Mouse (Mus musculus) forebrain, embryonic 14.5 days (tissue): ENCODE results near the gene Odf3l2. TPM values are rescaled to one million over a fixed set of nuclear protein-coding genes. Genes with fewer than 3 reads are reported as not detected.
A peak's percentile ranks its signal among the peaks of the same experiment; 100 is the strongest.

ENCODE experiments used
- ATAC-seq: fragments of 200-750 bp; cut with Nextera tagmentation; 2 replicates; pipeline ENCODE4 v1.8.0; 2017; ENCODE audit warnings: mild to moderate bottlenecking, moderate library complexity
- DNase-seq: peaks from one replicate; pipeline ENCODE4 v3.0.0-alpha.2; 2015; ENCODE audit warnings: low spot score
- H3K27ac ChIP-seq: fragments of 300-500 bp; sonication (generic); 2 replicates; pipeline ENCODE4 v1.5.1; 2014; ENCODE audit warnings: low read depth, mild to moderate bottlenecking, control low read depth, low read length, moderate library complexity
- H3K27me3 ChIP-seq: fragments of 300-500 bp; sonication (generic); replicated peaks from 2 replicates; pipeline ENCODE4 v1.6.1; 2014; ENCODE audit warnings: low read length, control low read depth, mixed read lengths; ENCODE audit not compliant: control insufficient read depth, insufficient read depth
- H3K36me3 ChIP-seq: fragments of 300-500 bp; sonication (generic); 2 replicates; pipeline ENCODE4 v1.6.1; 2014; ENCODE audit warnings: low read length, control low read depth; ENCODE audit not compliant: control insufficient read depth, insufficient read depth
- H3K4me1 ChIP-seq: fragments of 300-500 bp; sonication (generic); 2 replicates; pipeline ENCODE4 v1.6.1; 2014; ENCODE audit warnings: antibody characterized with exemption, low read length, control low read depth; ENCODE audit not compliant: control insufficient read depth, insufficient read depth
- H3K4me2 ChIP-seq: fragments of 300-500 bp; sonication (generic); 2 replicates; pipeline ENCODE4 v1.6.1; 2014; ENCODE audit warnings: mild to moderate bottlenecking, control low read depth, low read length
- H3K4me3 ChIP-seq: fragments of 300-500 bp; sonication (generic); 2 replicates; pipeline ENCODE4 v1.5.1; 2014; ENCODE audit warnings: low read depth, low read length, control low read depth
- H3K9ac ChIP-seq: fragments of 300-500 bp; sonication (generic); 2 replicates; pipeline ENCODE4 v1.6.1; 2014; ENCODE audit warnings: mild to moderate bottlenecking, low read length, control low read depth, moderate library complexity
- H3K9me3 ChIP-seq: fragments of 300-500 bp; sonication (generic); replicated peaks from 2 replicates; pipeline ENCODE4 v1.6.1; 2016; ENCODE audit warnings: low read length, control low read depth, mixed read lengths; ENCODE audit not compliant: control insufficient read depth
- whole genome bisulfite sequencing: fragments of 180-500 bp; shearing (Covaris S2); extraction: QIAGEN DNeasy Blood & Tissue Kit; methylation state at CpG from one replicate; pipeline ENCODE4 v1.1.7; 2014; 5-methylcytosine and 5-hydroxymethylcytosine counted together
- polyA plus RNA-seq: library from polyadenylated mRNA; unstranded; fragments of >200 nt; fragmentation: Nextera tagmentation; extraction: Ambion mirVana; gene quantifications from 2 replicates; pipeline ENCODE4 v1.2.1, GENCODE M21; 2014

Gene Odf3l2
- polyA plus RNA-seq, 1 experiment from 2014 or later, result 0.14 TPM

DNA sequence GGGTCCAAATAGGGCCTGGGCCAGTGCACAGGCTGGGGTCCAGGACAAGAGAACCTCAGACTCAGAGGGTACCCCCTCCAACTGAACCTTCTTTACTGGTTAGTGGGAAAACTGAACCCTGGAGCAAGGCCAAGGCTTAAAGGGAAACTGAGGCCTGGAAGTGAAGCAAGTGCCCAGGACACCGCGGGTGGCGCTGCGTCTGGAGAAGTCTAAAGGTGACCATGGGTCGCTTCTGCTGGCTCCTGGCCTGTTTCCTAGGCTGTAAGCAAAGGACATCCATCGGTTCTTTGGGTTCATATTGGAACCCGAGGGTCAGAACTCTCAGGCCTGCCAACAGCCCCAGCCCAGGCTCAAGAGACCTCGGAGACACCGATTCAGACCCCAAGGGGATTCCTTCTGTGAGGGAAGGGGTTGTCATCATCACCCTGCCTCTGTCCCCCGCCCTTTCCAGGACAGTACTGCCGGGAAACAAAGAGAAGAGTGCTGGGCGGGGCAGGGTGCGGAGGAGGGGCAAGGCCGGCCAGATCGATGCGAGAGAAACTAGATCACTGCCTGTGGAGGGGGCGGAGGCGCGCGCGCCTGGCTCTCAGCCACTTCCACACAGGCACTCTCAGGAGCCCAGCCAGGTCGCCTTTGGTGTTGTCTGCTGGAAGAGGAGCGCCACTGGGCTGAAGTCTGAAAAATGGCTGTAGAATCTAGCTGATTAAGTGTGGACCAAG, 6.9 kb downstream of the Odf3l2 start:
- Histone ChIP-seq H3K27me3 (peaks cover 9% of the 10 kb centered on the region; the same call in 1 of the 2 replicates), H3K4me1 (peaks cover 3% of the 10 kb centered on the region; the same call in 1 of the 2 replicates), H3K27ac (no peak overlapping the region), H3K4me2 (peak overlapping the region; percentile 79), H3K9me3 (no peaks in the 10 kb centered on the region), H3K4me3 (peak overlapping the region; percentile 77; the same call in 1 of the 2 replicates), H3K36me3 (no peaks in the 10 kb centered on the region), H3K9ac (peak overlapping the region; percentile 81; the same call in 1 of the 2 replicates)
- WGBS, result 4% methylated on average over 23 of the region's 23 CpGs
- DNase-seq, result peak; percentile 46
- no peak for ATAC-seq

DNA sequence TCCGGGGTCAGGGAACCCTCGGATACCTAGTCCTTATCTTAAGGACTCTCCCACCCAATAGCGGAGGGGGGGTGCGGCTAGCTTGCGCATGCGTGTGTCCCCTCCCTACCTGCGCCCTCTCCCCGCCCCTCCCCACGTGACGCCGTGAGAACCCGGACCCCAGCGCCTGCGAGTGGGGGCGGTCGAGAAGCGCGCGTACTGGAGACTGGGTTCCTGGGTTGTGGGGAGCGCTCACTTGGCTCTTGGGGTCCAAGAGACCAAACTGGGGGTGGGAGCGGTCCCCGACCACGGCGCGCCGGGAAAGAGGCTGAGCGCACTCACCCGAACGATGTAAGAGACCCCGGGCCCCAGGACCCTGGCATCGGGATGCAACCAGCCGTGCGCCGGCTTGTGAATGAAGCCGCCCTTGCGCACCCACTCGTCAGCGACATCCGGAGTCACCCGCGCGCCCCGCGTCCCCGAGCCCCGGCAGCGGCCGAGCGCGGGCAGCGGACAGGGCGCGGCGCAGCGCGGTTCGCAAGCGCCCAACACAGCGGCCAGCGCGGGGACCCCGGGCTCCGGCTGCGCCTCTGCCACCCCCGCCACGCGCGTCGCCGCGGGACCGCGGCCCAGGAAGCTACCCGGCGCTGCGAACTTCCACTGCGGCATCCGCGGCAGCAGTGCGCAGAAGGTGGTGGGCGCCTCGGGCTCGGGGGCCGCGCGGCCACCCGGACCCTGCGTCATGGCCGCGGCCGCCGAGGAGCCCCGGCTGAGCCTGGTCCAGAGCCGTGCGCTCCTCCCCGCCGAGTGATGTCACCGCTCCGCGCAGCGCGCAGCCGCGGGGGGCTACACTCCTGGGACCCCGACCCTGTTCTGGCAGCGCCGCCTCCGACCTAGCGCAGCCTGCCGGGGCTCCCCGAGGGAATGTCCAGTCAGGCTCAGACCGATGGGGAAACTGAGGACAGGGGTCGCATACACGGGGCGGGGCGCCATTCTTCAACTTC, 8.1 kb downstream of the Odf3l2 start, which contains the start of gene Shc2:
Gene Shc2 (minus strand): TSS at position 791 of the 983 bp plus-strand sequence.
- ATAC-seq (peak; percentile 87), DNase-seq (peak; percentile 84)
- Histone ChIP-seq H3K4me1 (peaks cover 3% of the 10 kb centered on the region; the same call in 1 of the 2 replicates), H3K27ac (peak within 1 kb of the TSS; percentile 85), H3K4me2 (peak within 1 kb of the TSS; percentile 79), H3K4me3 (peak within 1 kb of the TSS; percentile 77), H3K27me3 (peaks cover 9% of the 10 kb centered on the region; the same call in 1 of the 2 replicates), H3K36me3 (no peaks in the 10 kb centered on the region), H3K9ac (peak within 1 kb of the TSS; percentile 81), H3K9me3 (no peaks in the 10 kb centered on the region)
- WGBS, result under 1% methylated on average over 105 of the region's 116 CpGs

DNA sequence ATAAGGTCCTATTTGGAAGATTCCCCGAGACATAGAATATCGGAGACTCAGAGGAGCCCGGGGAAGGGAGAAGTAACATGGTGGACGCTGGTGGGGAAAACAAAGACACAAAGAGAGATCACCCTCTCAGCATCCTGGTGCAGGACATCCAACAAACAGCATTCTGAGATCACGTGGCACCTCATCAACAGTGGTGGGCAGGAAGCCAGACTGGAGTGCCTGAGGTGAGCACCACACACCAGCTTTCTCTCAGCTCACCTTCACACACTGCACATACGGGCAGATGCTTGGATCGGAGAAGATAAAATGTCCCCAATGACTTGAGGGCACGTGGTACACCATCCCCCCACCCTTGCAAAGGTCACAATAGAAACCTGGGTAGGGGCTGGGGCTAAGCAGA, 9.3 kb downstream of the Odf3l2 start:
- Histone ChIP-seq H3K9ac (no peak overlapping the region), H3K9me3 (no peaks in the 10 kb centered on the region), H3K27me3 (peaks cover 9% of the 10 kb centered on the region; the same call in 1 of the 2 replicates), H3K4me3 (peak overlapping the region; percentile 77; the same call in 1 of the 2 replicates), H3K4me1 (peaks cover 3% of the 10 kb centered on the region; the same call in 1 of the 2 replicates), H3K4me2 (peak overlapping the region; percentile 79), H3K27ac (no peak overlapping the region), H3K36me3 (no peaks in the 10 kb centered on the region)
- ATAC-seq (no peak), DNase-seq (no peak)
- 84% methylated on average over 8 of the region's 8 CpGs for WGBS

DNA sequence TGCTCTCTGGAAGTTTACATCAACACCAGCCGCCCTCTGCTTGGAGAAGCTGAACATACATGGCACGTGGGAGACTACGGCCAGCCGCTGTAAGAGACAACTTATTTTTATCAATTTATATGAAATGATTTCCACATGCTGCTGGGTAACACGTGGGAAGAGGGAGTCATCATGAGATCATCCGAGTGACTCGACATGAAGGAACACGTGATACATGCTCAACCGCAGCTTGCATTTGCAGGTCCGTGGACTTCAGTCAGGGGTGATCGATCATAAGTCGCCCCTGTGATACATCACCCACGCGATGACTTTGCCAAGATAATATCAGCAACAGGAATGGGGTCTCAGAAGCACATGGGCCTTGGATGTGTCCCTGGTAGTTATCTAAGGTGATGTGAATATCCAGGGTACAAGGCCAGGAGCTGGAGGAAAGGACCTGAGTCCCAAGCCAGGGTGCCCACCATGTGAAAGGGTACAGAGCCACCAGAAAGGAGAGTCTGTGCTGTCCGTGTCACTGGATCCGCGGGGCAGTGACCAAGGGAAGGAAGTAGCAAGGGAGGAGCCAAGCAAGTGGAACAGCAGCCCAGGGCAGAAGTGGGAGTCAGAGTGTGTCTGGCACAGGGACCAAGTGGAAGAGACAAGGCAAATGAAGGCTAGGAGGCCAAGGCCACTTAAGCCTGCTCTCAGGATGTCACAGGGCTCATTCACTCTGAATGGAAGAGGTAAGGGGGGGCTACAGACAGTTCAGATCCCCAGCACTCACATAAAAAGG, 12.3 kb downstream of the Odf3l2 start:
- Histone ChIP-seq H3K27ac (no peak overlapping the region), H3K36me3 (no peaks in the 10 kb centered on the region), H3K4me3 (no peak overlapping the region), H3K9ac (no peak overlapping the region), H3K9me3 (no peaks in the 10 kb centered on the region), H3K4me1 (peaks cover 7% of the 10 kb centered on the region; the same call in 1 of the 2 replicates), H3K27me3 (no peaks in the 10 kb centered on the region), H3K4me2 (no peak overlapping the region)
- ATAC-seq (no peak), DNase-seq (no peak)
- 90% methylated on average over 17 of the region's 17 CpGs for WGBS

DNA sequence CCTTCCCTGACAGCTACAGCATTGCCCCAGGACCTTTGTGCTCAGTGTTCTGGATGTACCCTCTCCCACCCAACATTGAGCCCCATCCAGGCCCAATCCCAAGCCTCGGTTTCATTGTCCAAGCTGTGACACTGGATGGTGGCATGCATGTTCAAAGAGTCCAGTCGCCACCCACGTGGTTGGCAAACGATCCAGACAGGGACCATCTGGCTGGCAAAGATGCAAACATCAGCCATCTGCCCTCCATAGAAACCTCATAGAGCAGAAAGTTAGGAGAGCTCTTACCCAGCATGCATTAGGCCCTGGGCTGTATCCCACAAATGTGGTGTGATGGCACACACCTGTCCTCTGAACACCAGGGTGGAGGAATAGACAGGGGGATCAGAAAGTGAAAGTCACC, 14.1 kb downstream of the Odf3l2 start:
- H3K36me3 ChIP-seq, result 0 out of 2 replicates have a peak, but pooled peaks cover 4% of the 10 kb centered on the region
- WGBS, result 58% methylated on average over 4 of the region's 4 CpGs
- no peaks in the 10 kb centered on the region for H3K27me3 ChIP-seq
- H3K4me1 ChIP-seq, result peaks cover 5% of the 10 kb centered on the region; the same call in 1 of the 2 replicates
- no peak overlapping the region for H3K9ac ChIP-seq
- no peaks in the 10 kb centered on the region for H3K9me3 ChIP-seq
- ATAC-seq (peak; percentile 47), DNase-seq (peak; percentile 69)
- no peak overlapping the region for H3K4me2 ChIP-seq
- H3K27ac ChIP-seq, result peak overlapping the region; percentile 14; the same call in 1 of the 2 replicates
- no peak overlapping the region for H3K4me3 ChIP-seq

DNA sequence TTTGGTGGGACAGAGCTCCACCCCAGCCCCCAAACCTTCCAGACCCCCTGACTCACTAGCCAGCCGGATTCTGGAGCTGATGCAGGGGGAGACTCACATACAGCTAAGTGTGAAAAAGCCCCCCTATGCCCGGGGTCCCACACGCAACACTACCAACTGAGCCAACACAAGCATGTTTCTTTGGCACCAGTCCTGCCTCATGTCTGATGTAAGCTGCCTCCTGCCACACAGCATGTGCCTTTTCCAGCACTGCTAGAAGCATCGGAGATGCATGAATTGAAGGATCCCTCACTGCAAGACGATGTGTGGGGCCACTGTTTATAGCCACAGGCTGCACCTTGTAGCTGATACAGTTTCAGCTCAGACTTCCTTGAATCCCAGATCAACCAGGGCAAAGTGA, 17.2 kb downstream of the Odf3l2 start:
- DNase-seq, result peak; percentile 75
- H3K9me3 ChIP-seq, result no peaks in the 10 kb centered on the region
- H3K27ac ChIP-seq, result no peak overlapping the region
- no peak overlapping the region for H3K9ac ChIP-seq
- 0 out of 2 replicates have a peak, but pooled peaks cover 5% of the 10 kb centered on the region for H3K36me3 ChIP-seq
- H3K4me2 ChIP-seq, result no peak overlapping the region
- no peak overlapping the region for H3K4me3 ChIP-seq
- 0 out of 2 replicates have a peak, but pooled peaks cover 4% of the 10 kb centered on the region for H3K4me1 ChIP-seq
- 61% methylated on average over 5 of the region's 5 CpGs for WGBS
- ATAC-seq, result peak; percentile 68; the same call in 1 of the 2 replicates
- no peaks in the 10 kb centered on the region for H3K27me3 ChIP-seq

DNA sequence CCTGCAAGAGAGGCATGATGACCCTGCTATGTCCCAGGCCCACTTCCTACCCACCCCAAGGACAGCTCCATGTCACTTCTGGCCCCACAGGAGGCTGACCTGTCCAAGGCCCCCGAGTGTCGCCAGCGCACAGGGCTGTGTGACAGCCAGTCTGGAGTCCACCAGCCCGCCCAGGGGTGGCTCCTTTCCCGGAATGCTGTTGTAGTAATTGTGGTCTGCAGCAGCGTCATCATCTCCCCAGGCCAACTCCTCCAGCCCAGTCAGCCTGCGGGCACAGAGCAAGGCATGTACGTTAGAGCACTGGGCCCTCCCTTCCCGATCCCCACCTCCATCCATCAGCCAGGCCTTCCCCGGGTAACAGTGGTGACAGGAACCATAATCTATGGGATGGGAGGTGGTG, 19.4 kb downstream of the Odf3l2 start:
- H3K9ac ChIP-seq, result no peak overlapping the region
- H3K4me1 ChIP-seq, result 0 out of 2 replicates have a peak, but pooled peaks cover 4% of the 10 kb centered on the region
- DNase-seq (no peak), ATAC-seq (no peak)
- H3K4me2 ChIP-seq, result no peak overlapping the region
- 0 out of 2 replicates have a peak, but pooled peaks cover 5% of the 10 kb centered on the region for H3K36me3 ChIP-seq
- WGBS, result 89% methylated on average over 10 of the region's 10 CpGs
- no peak overlapping the region for H3K4me3 ChIP-seq
- no peaks in the 10 kb centered on the region for H3K9me3 ChIP-seq
- no peak overlapping the region for H3K27ac ChIP-seq
- H3K27me3 ChIP-seq, result no peaks in the 10 kb centered on the region

DNA sequence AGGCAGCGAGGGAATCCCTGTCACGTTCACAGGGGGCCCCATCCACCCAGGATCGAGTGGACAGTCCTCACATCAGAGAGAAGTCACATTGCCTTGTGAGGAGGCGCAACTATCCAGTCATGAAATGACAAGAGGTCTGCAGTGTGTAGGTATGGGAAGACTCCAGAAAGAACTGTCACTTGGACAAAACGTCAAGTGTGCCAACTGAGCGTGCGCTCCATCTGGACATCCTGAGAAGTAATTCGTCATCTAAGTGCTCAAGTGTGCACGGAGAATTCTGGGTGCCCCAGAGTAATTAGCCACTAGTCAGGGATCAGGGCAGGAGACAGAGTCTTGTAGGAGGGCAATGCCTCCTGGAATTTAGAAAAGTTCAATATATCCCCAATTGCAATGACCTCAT, 20.1 kb downstream of the Odf3l2 start:
- Histone ChIP-seq H3K27ac (no peak overlapping the region), H3K27me3 (no peaks in the 10 kb centered on the region), H3K9ac (no peak overlapping the region), H3K4me2 (no peak overlapping the region), H3K4me1 (0 out of 2 replicates have a peak, but pooled peaks cover 4% of the 10 kb centered on the region), H3K9me3 (no peaks in the 10 kb centered on the region), H3K4me3 (no peak overlapping the region), H3K36me3 (0 out of 2 replicates have a peak, but pooled peaks cover 5% of the 10 kb centered on the region)
- no peak for DNase-seq
- WGBS, result 84% methylated on average over 9 of the region's 9 CpGs
- no peak for ATAC-seq
